Mouse (Mus musculus): Measurements from ENCODE around the gene Ovgp1. TPM values are rescaled to one million over a fixed set of nuclear protein-coding genes. Genes with fewer than 3 reads are reported as not detected.
A peak's percentile ranks its signal among the peaks of the same experiment; 100 is the strongest.
"Not testable (repeated sequence)": the region's sequence is repeated elsewhere in the genome, so short reads cannot be mapped to it uniquely, and the experiment has no call there.

Ovgp1 gene
- polyA plus RNA-seq, 1 experiment from 2014 or later, result 0.10 TPM

- Histone ChIP-seq H3K27ac (peak within 1 kb of the TSS; percentile 68), H3K4me3 (ENCODE audit: inconsistent target) (peak within 1 kb of the TSS; percentile 96), H3K79me2 (ENCODE audit: inconsistent target) (peaks cover 72% of the 10 kb centered on the region), H3K36me3 (ENCODE audit: inconsistent target) (peaks cover 39% of the 10 kb centered on the region)
- under 1% methylated on average over 52 of the region's 52 CpGs for WGBS (ENCODE audit: missing documents)
These were observed 14.4 kb upstream of the Ovgp1 start, which contains the start of gene Wdr77 for GRCm38 (mm10) chr3:105958974-105959580. TSS of gene Wdr77 (plus strand) at chr3:105959369.

DNA sequence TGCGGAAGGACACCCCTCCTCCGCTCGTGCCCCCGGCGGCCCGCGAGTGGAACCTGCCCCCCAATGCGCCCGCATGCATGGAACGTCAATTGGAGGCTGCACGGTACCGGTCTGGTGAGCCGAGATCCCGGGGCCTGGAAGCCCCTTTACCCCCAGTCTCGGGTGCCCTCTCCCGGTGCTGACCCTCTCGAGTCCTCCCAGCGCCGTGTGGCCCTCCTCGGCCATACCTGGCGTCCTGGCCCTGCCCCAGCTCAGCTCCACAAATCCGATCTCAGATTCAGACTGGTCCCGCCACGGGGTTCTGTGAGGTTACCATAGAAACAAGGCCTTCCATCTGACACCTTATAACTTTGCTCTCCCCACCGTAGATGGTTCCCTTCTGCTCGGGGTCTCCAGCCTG is 13.9 kb upstream of the Ovgp1 start:
- Histone ChIP-seq H3K79me2 (ENCODE audit: inconsistent target) (peaks cover 67% of the 10 kb centered on the region), H3K36me3 (ENCODE audit: inconsistent target) (peaks cover 39% of the 10 kb centered on the region), H3K27ac (peak overlapping the region; percentile 68), H3K4me3 (ENCODE audit: inconsistent target) (peak overlapping the region; percentile 96)
- WGBS (ENCODE audit: missing documents), result 0% methylated on average over 25 of the region's 26 CpGs

DNA sequence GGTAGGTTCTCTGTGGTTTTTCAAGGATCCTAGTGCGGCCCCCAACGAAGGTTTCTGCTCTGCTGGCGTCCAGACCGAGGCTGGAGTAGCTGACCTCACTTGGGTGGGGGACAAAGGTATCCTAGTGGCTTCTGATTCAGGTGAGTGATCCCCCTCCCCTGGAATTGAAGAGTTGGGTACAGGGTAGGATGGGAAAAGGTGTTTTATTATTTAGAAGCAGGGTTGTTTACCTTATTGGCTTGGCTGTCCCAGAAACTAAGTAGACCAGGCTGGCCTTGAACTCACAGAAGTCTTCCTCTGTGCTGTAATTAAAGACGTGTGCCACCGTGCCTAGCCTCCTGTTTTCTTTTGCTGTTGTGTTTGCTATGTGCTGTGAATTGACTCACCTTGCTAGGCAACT is 13.5 kb upstream of the Ovgp1 start, which contains the start of gene Atp5f1:
Atp5f1 (minus strand) TSS at position 101 of the 400 bp plus-strand sequence.
- H3K27ac ChIP-seq, result peak within 1 kb of the TSS; percentile 68
- peaks cover 63% of the 10 kb centered on the region for H3K79me2 ChIP-seq (ENCODE audit: inconsistent target)
- 15% methylated on average over 6 of the region's 6 CpGs for WGBS (ENCODE audit: missing documents)
- H3K36me3 ChIP-seq (ENCODE audit: inconsistent target), result peaks cover 39% of the 10 kb centered on the region
- peak within 1 kb of the TSS; percentile 96 for H3K4me3 ChIP-seq (ENCODE audit: inconsistent target)

- no peak overlapping the region for H3K27ac ChIP-seq
- H3K36me3 ChIP-seq (ENCODE audit: inconsistent target), result peaks cover 39% of the 10 kb centered on the region
- peaks cover 56% of the 10 kb centered on the region for H3K79me2 ChIP-seq (ENCODE audit: inconsistent target)
- 94% methylated on average over 2 of the region's 2 CpGs for WGBS (ENCODE audit: missing documents)
- no peak overlapping the region for H3K4me3 ChIP-seq (ENCODE audit: inconsistent target)
These were observed 12.8 kb upstream of the Ovgp1 start for GRCm38 (mm10) chr3:105960700-105961099.

DNA sequence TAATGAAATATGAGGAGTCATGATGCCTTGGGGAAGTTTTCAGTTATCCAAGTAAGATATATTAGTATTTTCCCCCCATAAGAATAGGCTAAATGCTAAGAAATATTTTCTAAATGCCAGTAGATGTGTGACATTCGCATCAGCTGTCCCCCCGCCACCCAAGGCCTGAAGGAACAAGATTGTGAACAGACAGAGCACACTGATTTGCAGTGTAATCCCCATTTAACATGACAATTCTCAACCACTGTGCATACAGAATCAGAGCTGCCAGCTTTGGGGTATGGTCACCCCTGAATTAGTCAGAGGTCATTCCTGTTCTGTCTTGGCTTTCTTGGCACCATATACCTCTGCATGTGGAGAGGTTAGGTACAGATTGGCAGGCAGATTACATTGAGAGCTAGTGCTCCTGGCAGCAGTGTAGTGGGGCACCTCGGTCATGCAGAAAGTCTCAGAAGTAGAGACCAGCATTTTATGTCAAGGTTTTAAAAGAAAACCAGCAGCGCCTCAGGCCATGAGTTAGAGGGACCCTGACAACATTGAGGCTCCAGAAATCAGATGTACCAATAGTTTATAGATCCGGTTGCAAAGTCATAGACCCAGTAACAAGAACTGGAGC is 1.6 kb upstream of the Ovgp1 start:
- Histone ChIP-seq H3K27ac (no peak overlapping the region), H3K4me3 (ENCODE audit: inconsistent target) (no peak overlapping the region), H3K36me3 (ENCODE audit: inconsistent target) (peaks cover 18% of the 10 kb centered on the region; the same call in 1 of the 2 replicates), H3K79me2 (ENCODE audit: inconsistent target) (no peaks in the 10 kb centered on the region)
- 93% methylated on average over 5 of the region's 5 CpGs for WGBS (ENCODE audit: missing documents)

- H3K79me2 ChIP-seq (ENCODE audit: inconsistent target), result no peaks in the 10 kb centered on the region
- WGBS (ENCODE audit: missing documents), result 47% methylated on average over 2 of the region's 2 CpGs
- 0 out of 2 replicates have a peak, but pooled peaks cover 2% of the 10 kb centered on the region for H3K36me3 ChIP-seq (ENCODE audit: inconsistent target)
- no peak overlapping the region for H3K4me3 ChIP-seq (ENCODE audit: inconsistent target)
- no peak overlapping the region for H3K27ac ChIP-seq
These were observed 663 bp downstream of the Ovgp1 start for GRCm38 (mm10) chr3:105974174-105974573.

DNA sequence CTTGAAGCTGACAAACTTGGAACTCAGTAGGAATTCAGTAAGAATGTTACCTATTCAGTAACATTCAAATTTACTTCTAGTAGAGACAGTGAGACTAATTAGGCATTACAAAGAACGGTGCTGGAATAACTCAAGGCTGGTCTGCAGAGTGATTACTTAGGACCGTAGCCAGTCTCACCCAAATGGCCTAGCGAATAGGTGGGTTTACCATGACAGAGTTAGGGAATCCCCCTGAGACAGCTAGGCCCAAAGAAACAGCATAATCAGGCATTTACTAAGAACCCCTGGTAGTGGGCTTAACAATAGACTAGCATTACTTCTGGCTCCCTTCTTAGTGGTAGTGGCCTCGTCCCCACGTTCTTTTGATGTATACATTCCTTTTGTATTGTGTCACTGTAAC is 16.1 kb downstream of the Ovgp1 start:
- not testable (repeated sequence) for H3K36me3 ChIP-seq (ENCODE audit: inconsistent target); H3K4me3 ChIP-seq (ENCODE audit: inconsistent target); H3K79me2 ChIP-seq (ENCODE audit: inconsistent target); H3K27ac ChIP-seq
- 91% methylated on average over 5 of the region's 5 CpGs for whole genome bisulfite sequencing (ENCODE audit: missing documents)

DNA sequence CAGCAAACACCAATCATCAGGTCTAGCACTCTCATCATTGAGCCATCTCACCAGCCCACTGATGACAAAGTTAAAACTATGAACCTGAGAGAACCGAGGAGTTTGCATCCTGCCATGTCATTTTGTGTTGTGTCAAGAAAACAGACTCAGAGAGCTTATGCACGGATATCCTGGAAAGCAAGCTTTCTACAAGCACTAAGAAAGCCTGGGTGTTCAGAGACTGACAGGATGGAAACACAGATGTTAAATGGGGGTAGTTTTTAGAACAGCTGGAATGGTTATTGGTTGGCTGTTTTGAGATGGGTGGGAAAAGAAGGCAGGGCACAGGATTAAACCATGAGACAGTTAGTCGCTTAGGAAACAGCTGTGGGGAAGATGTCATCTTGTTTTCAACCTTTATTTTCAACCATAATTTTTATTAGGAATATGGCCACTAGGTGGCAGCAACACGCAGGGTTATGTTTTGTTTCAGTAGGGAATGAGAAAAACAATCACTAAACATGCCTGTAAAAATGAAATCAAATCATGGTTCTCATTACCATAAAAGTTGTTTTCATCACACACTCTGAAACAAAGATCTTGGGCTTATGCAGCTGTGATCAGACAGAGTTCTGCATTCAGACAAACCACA is 18.3 kb downstream of the Ovgp1 start:
- no peak overlapping the region for H3K27ac ChIP-seq
- no peak overlapping the region for H3K4me3 ChIP-seq (ENCODE audit: inconsistent target)
- WGBS (ENCODE audit: missing documents), result 13% methylated on average over 4 of the region's 4 CpGs
- H3K36me3 ChIP-seq (ENCODE audit: inconsistent target), result no peaks in the 10 kb centered on the region
- H3K79me2 ChIP-seq (ENCODE audit: inconsistent target), result no peaks in the 10 kb centered on the region

- WGBS (ENCODE audit: missing documents), result 4% methylated on average over 2 of the region's 2 CpGs
- Histone ChIP-seq H3K27ac (no peak overlapping the region), H3K79me2 (ENCODE audit: inconsistent target) (no peaks in the 10 kb centered on the region), H3K4me3 (ENCODE audit: inconsistent target) (no peak overlapping the region), H3K36me3 (ENCODE audit: inconsistent target) (no peaks in the 10 kb centered on the region)
These were observed 21.2 kb downstream of the Ovgp1 start for GRCm38 (mm10) chr3:105994730-105995129.

GRCm38 (mm10) chr3:106000707-106001375 is 27.3 kb downstream of the Ovgp1 start:
- no peaks in the 10 kb centered on the region for H3K79me2 ChIP-seq (ENCODE audit: inconsistent target)
- H3K36me3 ChIP-seq (ENCODE audit: inconsistent target), result no peaks in the 10 kb centered on the region
- WGBS (ENCODE audit: missing documents), result 35% methylated on average over 11 of the region's 11 CpGs
- H3K27ac ChIP-seq, result no peak overlapping the region
- H3K4me3 ChIP-seq (ENCODE audit: inconsistent target), result no peak overlapping the region

DNA sequence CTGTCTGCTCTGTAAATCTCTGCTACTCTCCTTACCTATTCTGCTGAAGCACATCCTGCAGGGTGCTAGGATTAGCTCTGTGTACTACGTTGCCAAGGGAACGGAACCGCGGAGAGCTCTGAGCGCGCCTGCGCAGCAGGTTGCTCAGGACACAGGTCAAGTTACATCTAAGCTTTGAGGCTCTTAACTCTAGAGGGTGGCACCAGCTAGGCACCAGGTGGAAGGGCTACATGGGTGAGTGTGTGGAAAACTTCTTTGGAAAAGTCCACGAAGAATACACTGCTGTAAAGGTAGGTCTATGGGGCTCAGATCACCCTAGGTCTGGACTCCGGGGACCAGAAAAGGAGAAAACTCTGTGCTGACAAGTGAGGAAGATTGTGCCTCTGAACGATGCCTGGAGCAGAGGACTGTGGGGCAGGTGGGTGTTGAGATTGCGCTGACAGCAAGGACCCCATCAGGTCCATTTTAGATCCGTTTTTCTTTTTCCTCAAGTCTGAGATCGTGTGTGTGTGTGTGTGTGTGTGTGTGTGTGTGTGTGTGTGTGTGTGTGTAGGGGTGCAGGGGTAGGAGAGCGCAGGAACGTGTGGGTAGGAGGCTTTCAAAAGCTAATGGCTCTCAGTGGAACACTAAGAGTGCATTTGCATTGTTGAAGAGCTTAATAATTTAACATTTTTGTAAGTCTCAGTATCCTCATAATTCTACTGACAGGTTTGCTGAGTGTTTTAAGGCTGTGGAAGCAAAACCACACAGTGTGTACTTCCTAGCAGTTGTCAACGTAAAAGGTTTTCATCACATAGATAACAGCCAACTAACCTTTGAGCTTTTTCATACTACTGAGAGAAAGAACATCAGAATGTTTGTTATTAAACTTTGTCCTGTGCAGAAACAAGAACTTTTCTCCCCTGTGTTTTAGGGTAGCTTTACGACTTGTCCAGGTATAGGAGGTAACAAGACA is 28.2 kb downstream of the Ovgp1 start:
- no peak overlapping the region for H3K4me3 ChIP-seq (ENCODE audit: inconsistent target)
- 10% methylated on average over 14 of the region's 17 CpGs for WGBS (ENCODE audit: missing documents)
- H3K79me2 ChIP-seq (ENCODE audit: inconsistent target), result no peaks in the 10 kb centered on the region
- H3K36me3 ChIP-seq (ENCODE audit: inconsistent target), result no peaks in the 10 kb centered on the region
- no peak overlapping the region for H3K27ac ChIP-seq

GRCm38 (mm10) chr3:106003360-106003759 is 29.8 kb downstream of the Ovgp1 start:
- H3K36me3 ChIP-seq (ENCODE audit: inconsistent target); H3K27ac ChIP-seq; H3K79me2 ChIP-seq (ENCODE audit: inconsistent target): not testable (repeated sequence)
- H3K4me3 ChIP-seq (ENCODE audit: inconsistent target), result peak overlapping the region; percentile 17; the same call in 1 of the 2 replicates
- 45% methylated on average over 4 of the region's 10 CpGs for WGBS (ENCODE audit: missing documents)

DNA sequence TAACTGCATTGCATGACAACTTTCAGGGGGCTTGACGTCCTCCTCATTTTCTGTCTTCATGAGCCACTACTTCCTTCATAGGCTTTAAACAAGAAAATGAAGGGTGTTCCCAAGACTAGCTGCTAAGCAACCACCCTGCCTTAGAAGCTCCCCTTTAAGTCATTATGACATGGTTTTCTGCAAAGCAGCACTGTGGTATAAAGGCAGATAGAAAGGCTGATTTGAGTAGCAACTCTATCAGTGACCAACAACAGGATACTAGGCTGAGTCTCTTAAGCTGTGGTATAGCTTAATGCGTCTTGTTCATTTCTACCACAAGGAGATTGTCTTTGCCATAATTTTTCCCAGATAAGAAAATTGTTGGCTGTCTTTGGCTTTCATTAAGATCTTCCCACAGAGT is 41.0 kb downstream of the Ovgp1 start, which contains the start of gene Pifo:
Pifo (minus strand) TSS at position 101 of the 400 bp plus-strand sequence.
- Histone ChIP-seq H3K4me3 (ENCODE audit: inconsistent target) (no peak within 1 kb of the TSS), H3K79me2 (ENCODE audit: inconsistent target) (no peaks in the 10 kb centered on the region), H3K36me3 (ENCODE audit: inconsistent target) (no peaks in the 10 kb centered on the region), H3K27ac (no peak within 1 kb of the TSS)
- 79% methylated on average over 2 of the region's 2 CpGs for WGBS (ENCODE audit: missing documents)

DNA sequence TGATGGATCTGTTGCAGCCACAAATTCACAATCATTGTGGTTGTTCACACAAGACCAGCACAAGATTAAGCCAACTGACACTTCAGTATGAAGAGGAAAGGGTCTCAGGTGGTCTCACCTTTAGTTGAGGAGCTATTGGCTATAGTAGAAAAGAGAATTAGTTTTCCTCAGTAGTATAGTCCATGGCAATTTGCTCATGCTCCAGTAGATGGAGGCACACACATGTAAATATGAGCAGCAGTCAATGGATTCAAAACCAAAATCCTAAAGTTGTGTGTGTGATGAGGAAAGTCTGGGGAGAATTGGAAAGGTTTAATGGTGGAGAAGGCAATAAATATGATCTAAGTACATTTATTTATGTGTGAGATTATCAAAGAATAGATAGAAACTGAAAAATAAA is 48.3 kb downstream of the Ovgp1 start:
- H3K4me3 ChIP-seq (ENCODE audit: inconsistent target), result no peak overlapping the region
- H3K79me2 ChIP-seq (ENCODE audit: inconsistent target), result no peaks in the 10 kb centered on the region
- H3K36me3 ChIP-seq (ENCODE audit: inconsistent target), result no peaks in the 10 kb centered on the region
- H3K27ac ChIP-seq, result no peak overlapping the region
